Mouse (Mus musculus): Measurements from ENCODE around the gene Tnrc18.

Gene Tnrc18

GRCm38 (mm10) chr5:142776080-142776479 lies 41.4 kb downstream of the Tnrc18 start:
- DNase-seq (ENCODE audit: low spot score) = no peak

DNA sequence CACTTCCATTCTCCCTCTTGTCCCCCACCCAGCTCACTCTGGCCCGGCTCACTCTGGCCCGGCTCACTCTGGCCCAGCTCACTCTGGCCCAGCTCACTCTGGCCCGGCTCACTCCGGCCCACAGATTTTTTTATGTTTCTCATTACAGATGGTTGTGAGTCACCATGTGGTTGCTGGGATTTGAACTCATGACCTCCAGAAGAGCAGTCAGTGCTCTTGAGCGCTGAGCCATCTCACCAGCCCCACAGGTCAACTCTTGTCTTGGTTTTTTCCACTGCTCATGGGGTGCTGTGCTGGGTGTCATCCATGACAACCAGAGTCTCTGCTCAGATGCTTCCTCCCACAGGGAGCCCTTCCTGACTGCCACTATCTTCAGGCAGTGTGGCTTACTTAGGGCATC lies 42.7 kb downstream of the Tnrc18 start:
- no peak for DNase-seq (ENCODE audit: low spot score)

DNA sequence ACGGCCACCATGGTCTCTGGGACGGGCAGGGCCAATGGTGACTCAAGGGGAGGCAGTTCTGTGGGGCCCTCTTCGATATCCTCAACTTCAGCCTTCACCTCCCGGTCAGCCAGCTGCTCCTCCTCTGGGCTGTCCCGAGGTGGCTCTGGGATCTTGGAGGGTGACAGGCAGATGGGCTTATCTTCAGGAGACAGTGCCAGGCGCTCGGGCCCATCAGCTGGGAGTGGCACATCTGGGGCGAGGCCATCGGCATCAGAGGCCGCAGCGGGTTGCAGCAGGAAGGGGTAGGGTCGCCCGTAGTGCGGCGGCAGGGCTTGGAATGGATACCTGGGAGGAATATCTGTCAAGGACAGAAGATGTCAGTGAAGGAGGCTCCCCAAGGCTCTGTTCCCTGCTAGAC lies 45.5 kb downstream of the Tnrc18 start:
- no peak for DNase-seq (ENCODE audit: low spot score)

DNA sequence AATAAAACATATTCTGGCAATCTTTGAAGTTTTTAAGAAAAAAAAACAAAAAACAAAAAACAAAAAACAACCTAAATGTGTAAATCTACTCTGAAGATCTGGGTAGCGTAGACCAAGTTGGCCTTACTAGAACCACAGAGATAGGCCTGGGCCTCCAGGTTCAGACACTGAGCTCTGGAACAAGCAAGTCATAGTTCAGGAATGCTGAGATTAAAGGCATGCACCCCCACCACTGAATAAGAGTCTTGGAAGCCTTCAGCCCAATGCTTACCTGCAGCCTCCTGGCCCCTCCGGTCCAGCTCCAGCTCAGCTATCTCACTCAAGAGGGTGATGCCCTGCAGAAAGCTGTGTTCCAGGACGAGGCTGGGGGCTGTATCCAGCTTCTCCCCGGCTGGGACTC lies 46.4 kb downstream of the Tnrc18 start:
- no peak for DNase-seq (ENCODE audit: low spot score)

GRCm38 (mm10) chr5:142769641-142770040 lies 47.8 kb downstream of the Tnrc18 start:
- no peak for DNase-seq (ENCODE audit: low spot score)

DNA sequence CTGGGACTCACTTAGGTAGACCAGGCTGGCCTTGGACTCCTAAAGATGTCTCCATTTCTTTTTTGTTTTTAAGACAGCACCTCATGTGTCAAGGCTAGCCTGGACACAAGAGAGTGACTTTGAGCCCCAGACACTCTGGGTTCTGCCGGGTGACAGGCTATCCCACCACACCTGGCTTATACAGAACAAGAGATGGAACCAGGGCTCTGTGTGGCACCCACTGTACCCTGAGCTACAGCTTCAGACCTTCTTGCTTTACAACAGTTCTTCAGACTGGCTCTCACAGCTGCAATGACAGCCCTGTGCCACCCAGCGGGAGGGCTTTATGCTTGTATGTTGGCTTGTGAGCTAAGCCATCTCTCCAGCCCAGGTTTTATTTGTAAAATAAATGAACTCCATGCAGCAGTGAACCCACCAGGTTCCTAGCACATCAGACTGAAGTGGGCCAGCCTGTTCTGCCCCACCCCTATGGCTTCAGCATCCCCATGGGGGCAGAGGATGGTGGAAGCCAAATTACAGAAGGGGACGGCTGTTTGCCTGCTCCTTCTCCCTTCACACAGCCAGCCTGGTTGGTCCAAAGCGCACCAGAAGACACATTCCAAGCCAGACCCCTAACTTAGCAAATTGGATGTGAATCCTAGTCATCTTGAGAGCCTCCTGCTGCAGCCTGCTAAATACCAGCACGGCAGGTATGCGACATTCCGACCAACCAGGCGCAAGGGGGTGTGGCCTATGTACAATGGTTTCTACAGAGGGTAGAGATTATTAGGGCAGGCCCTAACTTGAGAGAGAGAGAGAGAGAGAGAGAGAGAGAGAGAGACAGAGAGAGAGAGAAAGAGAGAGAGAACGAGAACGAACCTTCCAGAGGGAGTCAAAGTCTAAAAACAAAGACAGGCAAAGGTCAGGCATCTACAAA lies 48.9 kb downstream of the Tnrc18 start:
- peak; percentile 24 for DNase-seq (ENCODE audit: low spot score)

- DNase-seq (ENCODE audit: low spot score) = peak; percentile 84
These were observed 49.5 kb downstream of the Tnrc18 start for GRCm38 (mm10) chr5:142767937-142768336.

- DNase-seq (ENCODE audit: low spot score) = no peak
These were observed 50.8 kb downstream of the Tnrc18 start for GRCm38 (mm10) chr5:142766708-142767107.

DNA sequence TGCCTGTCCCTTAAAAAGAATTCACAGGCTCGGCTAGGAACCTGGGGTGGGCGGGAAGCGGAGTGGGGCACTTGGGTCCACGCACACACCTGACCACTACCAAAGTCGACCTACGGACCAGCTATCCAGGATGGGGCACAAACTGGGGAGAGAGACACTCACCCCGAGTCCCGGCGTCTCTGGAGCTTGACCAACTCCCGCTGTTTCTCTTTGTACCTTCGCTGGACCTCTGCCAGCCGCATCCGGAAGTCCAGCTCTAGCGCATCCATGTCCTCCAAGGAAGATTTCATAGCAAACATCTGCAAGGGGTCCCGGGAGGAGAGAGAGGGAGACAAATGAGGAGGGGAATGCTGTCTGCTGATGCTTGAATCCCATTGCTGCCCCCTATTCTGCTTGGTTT lies 52.6 kb downstream of the Tnrc18 start:
- DNase-seq (ENCODE audit: low spot score) = no peak

GRCm38 (mm10) chr5:142764306-142764705 lies 53.2 kb downstream of the Tnrc18 start:
- DNase-seq (ENCODE audit: low spot score) = no peak

GRCm38 (mm10) chr5:142762082-142762807 lies 55.2 kb downstream of the Tnrc18 start:
- DNase-seq (ENCODE audit: low spot score) = no peak

- no peak for DNase-seq (ENCODE audit: low spot score)
These were observed 56.0 kb downstream of the Tnrc18 start for GRCm38 (mm10) chr5:142761326-142761983.

- no peak for DNase-seq (ENCODE audit: low spot score)
These were observed 57.7 kb downstream of the Tnrc18 start for GRCm38 (mm10) chr5:142759786-142760185.

DNA sequence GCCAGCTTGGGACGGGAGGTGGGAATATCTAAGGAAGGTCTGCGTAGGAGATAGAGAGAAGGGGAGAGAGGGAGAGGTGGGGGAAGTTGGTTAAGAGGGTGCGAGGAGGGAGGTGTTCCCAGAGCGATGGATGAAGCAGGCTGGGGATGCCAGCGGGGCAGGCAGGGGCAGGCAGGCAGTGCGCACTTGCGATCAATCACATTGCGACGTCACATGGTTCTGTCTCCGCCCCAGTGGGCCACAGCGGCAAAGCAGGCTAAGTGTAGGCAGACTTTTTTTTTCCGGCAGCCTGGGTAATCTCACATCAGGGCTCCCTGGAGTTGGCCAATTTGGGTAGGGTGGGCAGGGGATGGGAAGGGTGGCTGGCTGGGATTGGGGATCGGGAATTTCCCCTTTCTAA lies 65.2 kb downstream of the Tnrc18 start:
- DNase-seq (ENCODE audit: low spot score) = no peak

DNA sequence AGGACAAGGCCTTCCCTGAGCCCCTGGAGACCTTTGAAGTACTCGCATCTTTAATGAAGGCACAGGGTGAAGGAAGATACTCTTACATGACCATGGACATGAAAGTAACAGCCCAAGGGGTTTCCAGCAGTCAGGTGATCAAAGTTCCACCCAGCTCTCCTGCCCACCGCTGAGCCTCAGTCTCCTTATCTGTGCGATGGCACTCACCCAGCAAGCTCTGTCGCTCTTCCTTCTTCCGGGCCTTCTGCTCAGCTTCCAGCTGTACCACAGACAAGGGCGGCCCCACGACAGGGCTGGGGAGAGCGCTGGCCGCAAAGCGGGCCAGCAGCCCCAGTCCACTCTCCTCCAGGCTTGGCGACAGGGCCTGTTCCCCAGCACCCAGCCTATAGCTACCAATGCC lies 67.3 kb downstream of the Tnrc18 start:
- DNase-seq (ENCODE audit: low spot score) = no peak

DNA sequence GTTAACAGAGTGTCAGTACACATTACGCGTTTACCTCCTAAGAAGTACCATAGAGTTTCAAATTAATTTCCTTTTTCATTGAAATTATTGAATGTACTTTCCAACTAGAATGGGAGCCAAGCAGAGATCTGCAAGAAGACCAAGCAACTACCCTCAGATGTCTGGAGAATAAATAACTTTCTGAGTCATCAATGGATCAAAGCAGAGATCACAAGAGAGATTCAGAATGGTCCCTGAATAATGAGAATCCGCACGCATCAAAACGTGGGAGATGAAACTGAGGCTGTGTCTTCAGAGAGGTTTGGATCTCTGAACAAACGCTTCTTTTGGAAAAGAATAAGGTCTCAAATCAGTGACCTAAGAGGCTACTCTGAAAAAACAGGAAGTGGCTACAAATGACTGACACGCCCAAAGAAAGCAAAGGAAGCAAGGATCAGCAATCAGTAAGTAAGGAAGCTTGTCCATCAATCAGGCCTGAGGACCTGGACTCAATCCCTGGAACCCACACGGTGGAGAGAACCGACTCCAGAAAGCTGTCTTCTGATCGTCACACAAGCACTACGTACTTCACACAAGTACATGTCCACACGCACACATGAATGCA lies 70.3 kb downstream of the Tnrc18 start:
- DNase-seq (ENCODE audit: low spot score) = peak; percentile 14

- no peak for DNase-seq (ENCODE audit: low spot score)
These were observed 77.5 kb downstream of the Tnrc18 start for GRCm38 (mm10) chr5:142739941-142740340.

- no peak for DNase-seq (ENCODE audit: low spot score)
These were observed 85.5 kb downstream of the Tnrc18 start for GRCm38 (mm10) chr5:142731916-142732315.

GRCm38 (mm10) chr5:142730295-142730694 lies 87.2 kb downstream of the Tnrc18 start:
- DNase-seq (ENCODE audit: low spot score) = no peak

GRCm38 (mm10) chr5:142728301-142728700 lies 89.2 kb downstream of the Tnrc18 start:
- DNase-seq (ENCODE audit: low spot score) = no peak

DNA sequence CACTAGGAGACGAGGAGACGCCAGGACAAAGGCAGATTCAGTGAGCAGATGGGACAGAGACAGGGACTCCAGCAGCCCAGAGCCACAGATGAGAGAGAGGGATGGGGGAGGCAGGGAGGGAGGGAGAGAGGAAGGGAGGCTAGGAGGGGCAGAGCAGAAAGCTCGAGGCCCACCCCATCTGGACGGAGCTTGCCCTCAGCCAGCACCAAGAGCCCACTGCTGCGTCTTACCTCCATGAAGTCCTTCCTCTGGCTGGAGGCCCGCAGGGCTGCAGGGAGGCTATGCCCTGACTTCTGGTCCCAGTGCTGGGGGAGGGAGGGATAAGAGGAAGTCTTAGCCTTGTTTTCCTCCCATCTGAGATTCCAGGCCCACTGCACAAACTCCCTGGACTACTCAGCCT lies 90.7 kb downstream of the Tnrc18 start:
- no peak for DNase-seq (ENCODE audit: low spot score)

- no peak for DNase-seq (ENCODE audit: low spot score)
These were observed 93.2 kb downstream of the Tnrc18 start for GRCm38 (mm10) chr5:142724265-142724664.
